Mouse (Mus musculus): ENCODE data around the gene Cracr2b. TPM values are rescaled to one million over a fixed set of nuclear protein-coding genes. Genes with fewer than 3 reads are reported as not detected.

The Cracr2b gene
- polyA plus RNA-seq, 1 experiment from 2014 or later: 4.8 TPM

DNA sequence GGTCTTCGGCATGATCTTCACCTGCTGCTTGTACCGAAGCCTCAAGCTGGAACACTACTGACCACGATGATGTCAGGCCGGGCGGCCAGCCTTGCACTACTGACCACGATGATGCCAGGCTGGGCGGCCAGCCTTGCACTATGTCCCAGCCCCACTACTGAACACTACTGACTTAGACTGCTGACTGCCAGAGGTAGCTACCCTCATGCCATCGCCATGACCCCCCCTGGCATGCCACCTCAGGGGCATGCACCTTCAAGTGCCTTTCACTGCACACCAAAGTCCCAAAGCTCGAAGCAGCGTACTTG, 9.7 kb downstream of the Cracr2b start:
- Histone ChIP-seq H3K9me3 (replicated peaks; ENCODE audit: control insufficient read depth, low read length) (no peaks in the 10 kb centered on the region), H3K27ac (ENCODE audit: low read length) (no peak overlapping the region), H3K4me2 (ENCODE audit: low read depth, low read length) (no peak overlapping the region), H3K4me3 (ENCODE audit: low read depth, low read length) (no peak overlapping the region), H3K9ac (ENCODE audit: low read depth, low read length) (no peak overlapping the region), H3K27me3 (ENCODE audit: control insufficient read depth, insufficient read depth, low read depth, low read length) (peaks cover 12% of the 10 kb centered on the region), H3K4me1 (ENCODE audit: control insufficient read depth, low read depth, low read length) (peaks cover 43% of the 10 kb centered on the region), H3K36me3 (ENCODE audit: control insufficient read depth, insufficient read depth) (peaks cover 12% of the 10 kb centered on the region)
- no peak for ATAC-seq (ENCODE audit: low read depth)
- WGBS (ENCODE audit: insufficient replicate concordance): 87% methylated on average over 10 of the region's 10 CpGs

DNA sequence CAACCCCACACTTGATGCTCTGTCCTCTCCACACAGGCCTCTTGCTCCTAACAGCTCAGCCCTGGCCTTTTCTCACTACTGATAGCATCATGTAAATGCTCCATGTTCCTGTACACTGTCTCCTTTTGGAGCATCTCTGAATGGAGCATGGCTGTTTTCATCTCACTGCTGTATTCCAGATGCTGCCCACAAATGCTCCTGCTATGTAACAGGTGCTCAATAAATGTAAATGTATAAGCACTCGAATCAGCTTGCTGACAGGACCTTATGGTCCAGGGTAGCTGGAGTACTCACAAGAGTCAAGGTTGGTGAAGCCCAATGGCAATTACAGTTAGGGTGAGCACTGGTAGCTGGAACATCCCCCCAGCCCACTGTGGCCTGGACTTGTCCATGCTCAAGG, 10.3 kb downstream of the Cracr2b start:
- Histone ChIP-seq H3K4me1 (ENCODE audit: control insufficient read depth, low read depth, low read length) (peaks cover 50% of the 10 kb centered on the region), H3K27ac (ENCODE audit: low read length) (no peak overlapping the region), H3K36me3 (ENCODE audit: control insufficient read depth, insufficient read depth) (peaks cover 12% of the 10 kb centered on the region), H3K27me3 (ENCODE audit: control insufficient read depth, insufficient read depth, low read depth, low read length) (peaks cover 6% of the 10 kb centered on the region), H3K9ac (ENCODE audit: low read depth, low read length) (no peak overlapping the region), H3K4me2 (ENCODE audit: low read depth, low read length) (no peak overlapping the region), H3K9me3 (replicated peaks; ENCODE audit: control insufficient read depth, low read length) (no peaks in the 10 kb centered on the region), H3K4me3 (ENCODE audit: low read depth, low read length) (no peak overlapping the region)
- WGBS (ENCODE audit: insufficient replicate concordance): 85% methylated on average over 1 of the region's 1 CpGs
- ATAC-seq (ENCODE audit: low read depth): no peak

DNA sequence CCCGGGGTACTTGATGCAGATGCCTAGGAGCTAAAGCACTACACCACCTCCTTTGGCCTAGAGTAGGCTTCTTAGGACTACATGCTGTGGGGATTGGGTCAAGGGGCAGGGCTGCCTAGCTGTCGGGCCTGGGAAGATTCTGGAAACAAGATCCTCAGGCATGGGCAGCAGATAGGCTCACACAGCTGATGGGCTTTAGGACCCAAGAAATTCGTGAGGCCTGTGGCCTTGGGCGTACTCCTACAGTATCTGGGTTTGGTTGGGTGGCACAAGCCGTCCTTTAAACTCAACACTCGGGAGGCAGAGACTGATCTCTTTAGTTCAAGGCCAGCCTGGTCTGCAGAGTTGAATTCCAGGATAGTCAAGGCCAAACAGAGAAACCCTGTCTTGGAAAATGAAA, 11.3 kb downstream of the Cracr2b start:
- Histone ChIP-seq H3K9ac (ENCODE audit: low read depth, low read length) (no peak overlapping the region), H3K4me3 (ENCODE audit: low read depth, low read length) (no peak overlapping the region), H3K4me1 (ENCODE audit: control insufficient read depth, low read depth, low read length) (peaks cover 52% of the 10 kb centered on the region), H3K9me3 (replicated peaks; ENCODE audit: control insufficient read depth, low read length) (no peaks in the 10 kb centered on the region), H3K27me3 (ENCODE audit: control insufficient read depth, insufficient read depth, low read depth, low read length) (no peaks in the 10 kb centered on the region), H3K36me3 (ENCODE audit: control insufficient read depth, insufficient read depth) (peaks cover 12% of the 10 kb centered on the region), H3K4me2 (ENCODE audit: low read depth, low read length) (no peak overlapping the region), H3K27ac (ENCODE audit: low read length) (no peak overlapping the region)
- WGBS (ENCODE audit: insufficient replicate concordance): 69% methylated on average over 6 of the region's 6 CpGs
- no peak for ATAC-seq (ENCODE audit: low read depth)

DNA sequence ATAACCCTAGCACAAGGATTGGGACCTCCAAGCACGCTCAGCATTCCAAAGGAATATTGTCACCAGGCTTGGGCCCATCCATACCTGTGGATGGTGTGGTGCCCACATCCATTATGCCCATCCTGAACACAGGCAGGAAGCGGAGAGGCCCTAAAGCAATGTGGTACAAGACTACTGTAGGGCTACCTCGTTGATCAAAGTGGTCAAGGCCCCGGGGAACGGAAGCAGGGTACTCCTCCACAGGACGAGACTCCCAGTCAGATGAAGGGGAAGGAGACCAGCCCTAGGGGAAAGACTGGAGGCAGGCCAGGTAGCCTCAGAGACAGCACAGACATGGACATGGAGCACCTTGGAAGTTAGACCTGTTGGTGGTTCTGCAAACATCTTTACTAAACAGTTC, 11.9 kb downstream of the Cracr2b start:
- H3K4me1 ChIP-seq (ENCODE audit: control insufficient read depth, low read depth, low read length): peaks cover 56% of the 10 kb centered on the region

DNA sequence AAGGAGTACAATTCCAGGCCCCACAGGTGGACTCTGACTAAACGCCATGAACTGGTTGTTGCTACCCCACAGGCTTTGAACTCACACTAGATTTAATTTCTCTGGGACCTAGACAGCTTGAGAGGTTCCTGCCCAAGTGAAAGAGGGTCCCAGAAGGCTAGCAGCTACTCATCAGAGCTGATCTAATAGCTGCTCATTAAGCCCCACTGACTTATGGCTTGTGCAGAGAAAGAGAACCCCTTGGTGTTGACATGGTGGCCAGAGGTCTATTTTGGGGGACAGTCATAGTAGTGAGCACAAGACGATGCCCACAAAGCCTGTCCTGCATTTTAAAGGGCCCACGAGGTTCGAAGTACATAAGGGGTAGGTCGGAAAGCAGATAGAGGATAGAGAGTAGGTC, 13.3 kb downstream of the Cracr2b start:
- H3K4me1 ChIP-seq (ENCODE audit: control insufficient read depth, low read depth, low read length): peaks cover 50% of the 10 kb centered on the region
- 6% methylated on average over 5 of the region's 5 CpGs for WGBS (ENCODE audit: insufficient replicate concordance)

More for the DNA sequence above, 11.9 kb downstream of the Cracr2b start:
- WGBS (ENCODE audit: insufficient replicate concordance): 76% methylated on average over 6 of the region's 6 CpGs
- ATAC-seq (ENCODE audit: low read depth): no peak
- Histone ChIP-seq H3K4me3 (ENCODE audit: low read depth, low read length) (no peak overlapping the region), H3K27ac (ENCODE audit: low read length) (no peak overlapping the region), H3K9me3 (replicated peaks; ENCODE audit: control insufficient read depth, low read length) (no peaks in the 10 kb centered on the region), H3K4me2 (ENCODE audit: low read depth, low read length) (no peak overlapping the region), H3K27me3 (ENCODE audit: control insufficient read depth, insufficient read depth, low read depth, low read length) (no peaks in the 10 kb centered on the region), H3K36me3 (ENCODE audit: control insufficient read depth, insufficient read depth) (peaks cover 12% of the 10 kb centered on the region), H3K9ac (ENCODE audit: low read depth, low read length) (no peak overlapping the region)

DNA sequence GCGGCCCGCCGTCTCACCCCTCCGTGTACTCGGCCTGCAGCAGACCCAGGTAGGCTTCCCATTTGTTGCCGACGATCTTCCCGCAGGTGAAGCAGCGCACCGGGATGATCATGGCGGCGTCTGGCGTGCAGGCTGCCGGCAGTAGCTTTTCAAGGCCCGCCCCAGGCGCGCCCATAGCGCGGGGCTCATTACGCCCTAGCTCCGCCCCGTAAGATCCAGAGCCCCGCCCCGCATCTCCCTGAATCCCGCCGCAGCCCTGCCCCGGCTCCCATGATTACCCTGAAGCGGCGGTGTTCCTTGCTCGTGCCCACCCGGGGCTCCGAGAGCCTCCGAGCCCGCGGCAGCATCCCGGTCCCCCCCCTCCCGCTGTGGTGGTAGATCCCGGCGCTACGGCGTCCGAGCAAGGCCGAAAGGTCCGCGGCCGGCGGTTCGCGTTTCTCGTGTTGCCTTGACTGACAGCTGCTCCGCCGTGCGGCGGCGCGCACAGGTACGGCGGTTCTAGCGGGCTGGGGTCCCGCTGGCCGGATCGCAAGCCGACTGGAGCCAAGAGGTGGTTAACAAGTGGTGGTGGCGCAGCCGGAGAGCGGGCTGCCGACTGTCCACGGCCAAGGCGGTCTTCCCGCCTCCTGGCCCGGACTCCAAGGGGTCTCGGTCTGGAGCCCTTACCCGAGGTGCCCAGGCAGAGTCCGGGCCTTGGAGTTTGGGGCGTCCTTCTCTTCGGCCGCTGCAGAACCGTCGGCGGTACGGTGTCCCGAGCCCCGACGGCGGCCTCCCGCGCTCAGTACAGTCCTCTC, 14.3 kb downstream of the Cracr2b start, which contains the start of the genes Polr2l and Tspan4:
TSS of gene Polr2l (minus strand) at position 122 of the 794 bp plus-strand sequence.
TSS of gene Tspan4 (plus strand) at position 230 of the 794 bp plus-strand sequence.
- Histone ChIP-seq H3K27me3 (ENCODE audit: control insufficient read depth, insufficient read depth, low read depth, low read length) (no peaks in the 10 kb centered on the region), H3K4me1 (ENCODE audit: control insufficient read depth, low read depth, low read length) (peaks cover 46% of the 10 kb centered on the region), H3K27ac (ENCODE audit: low read length) (peak within 1 kb of the TSS; percentile 92), H3K4me3 (ENCODE audit: low read depth, low read length) (peak within 1 kb of the TSS; percentile 84), H3K36me3 (ENCODE audit: control insufficient read depth, insufficient read depth) (peaks cover 8% of the 10 kb centered on the region), H3K9me3 (replicated peaks; ENCODE audit: control insufficient read depth, low read length) (no peaks in the 10 kb centered on the region), H3K9ac (ENCODE audit: low read depth, low read length) (peak within 1 kb of the TSS; percentile 87), H3K4me2 (ENCODE audit: low read depth, low read length) (peak within 1 kb of the TSS; percentile 99)
- ATAC-seq (ENCODE audit: low read depth): peak; percentile 74
- under 1% methylated on average over 86 of the region's 87 CpGs for WGBS (ENCODE audit: insufficient replicate concordance)

More for the DNA sequence above, 13.3 kb downstream of the Cracr2b start:
- no peaks in the 10 kb centered on the region for H3K9me3 ChIP-seq (replicated peaks; ENCODE audit: control insufficient read depth, low read length)
- H3K4me3 ChIP-seq (ENCODE audit: low read depth, low read length): peak overlapping the region; percentile 84
- no peak overlapping the region for H3K27ac ChIP-seq (ENCODE audit: low read length)
- peak overlapping the region; percentile 87 for H3K9ac ChIP-seq (ENCODE audit: low read depth, low read length)
- no peak for ATAC-seq (ENCODE audit: low read depth)
- H3K4me2 ChIP-seq (ENCODE audit: low read depth, low read length): peak overlapping the region; percentile 99
- peaks cover 12% of the 10 kb centered on the region for H3K36me3 ChIP-seq (ENCODE audit: control insufficient read depth, insufficient read depth)
- H3K27me3 ChIP-seq (ENCODE audit: control insufficient read depth, insufficient read depth, low read depth, low read length): no peaks in the 10 kb centered on the region

DNA sequence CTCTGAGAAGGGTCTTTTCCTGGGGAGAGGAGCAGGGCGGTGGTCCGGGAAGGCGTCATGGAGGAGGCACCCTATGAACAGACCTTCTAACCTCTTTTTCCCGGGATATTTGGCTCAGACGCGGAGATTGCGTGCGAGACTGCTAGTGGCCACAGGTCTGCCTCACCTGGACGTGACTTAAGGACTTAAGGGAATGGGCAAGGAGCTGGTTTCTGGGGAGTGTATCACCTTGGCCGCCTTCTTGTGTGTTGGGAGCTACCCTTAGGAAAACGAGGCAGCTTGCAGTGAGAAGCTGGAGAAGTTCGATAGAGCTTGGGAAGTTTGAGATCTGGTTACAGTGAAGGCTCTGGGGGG, 14.9 kb downstream of the Cracr2b start:
- peak overlapping the region; percentile 84 for H3K4me3 ChIP-seq (ENCODE audit: low read depth, low read length)
- ATAC-seq (ENCODE audit: low read depth): no peak
- under 1% methylated on average over 12 of the region's 12 CpGs for WGBS (ENCODE audit: insufficient replicate concordance)
- H3K4me2 ChIP-seq (ENCODE audit: low read depth, low read length): peak overlapping the region; percentile 99
- peaks cover 51% of the 10 kb centered on the region for H3K4me1 ChIP-seq (ENCODE audit: control insufficient read depth, low read depth, low read length)
- no peaks in the 10 kb centered on the region for H3K9me3 ChIP-seq (replicated peaks; ENCODE audit: control insufficient read depth, low read length)
- H3K27me3 ChIP-seq (ENCODE audit: control insufficient read depth, insufficient read depth, low read depth, low read length): no peaks in the 10 kb centered on the region
- peak overlapping the region; percentile 92 for H3K27ac ChIP-seq (ENCODE audit: low read length)
- peak overlapping the region; percentile 87 for H3K9ac ChIP-seq (ENCODE audit: low read depth, low read length)
- peaks cover 7% of the 10 kb centered on the region; the same call in 1 of the 2 replicates for H3K36me3 ChIP-seq (ENCODE audit: control insufficient read depth, insufficient read depth)

DNA sequence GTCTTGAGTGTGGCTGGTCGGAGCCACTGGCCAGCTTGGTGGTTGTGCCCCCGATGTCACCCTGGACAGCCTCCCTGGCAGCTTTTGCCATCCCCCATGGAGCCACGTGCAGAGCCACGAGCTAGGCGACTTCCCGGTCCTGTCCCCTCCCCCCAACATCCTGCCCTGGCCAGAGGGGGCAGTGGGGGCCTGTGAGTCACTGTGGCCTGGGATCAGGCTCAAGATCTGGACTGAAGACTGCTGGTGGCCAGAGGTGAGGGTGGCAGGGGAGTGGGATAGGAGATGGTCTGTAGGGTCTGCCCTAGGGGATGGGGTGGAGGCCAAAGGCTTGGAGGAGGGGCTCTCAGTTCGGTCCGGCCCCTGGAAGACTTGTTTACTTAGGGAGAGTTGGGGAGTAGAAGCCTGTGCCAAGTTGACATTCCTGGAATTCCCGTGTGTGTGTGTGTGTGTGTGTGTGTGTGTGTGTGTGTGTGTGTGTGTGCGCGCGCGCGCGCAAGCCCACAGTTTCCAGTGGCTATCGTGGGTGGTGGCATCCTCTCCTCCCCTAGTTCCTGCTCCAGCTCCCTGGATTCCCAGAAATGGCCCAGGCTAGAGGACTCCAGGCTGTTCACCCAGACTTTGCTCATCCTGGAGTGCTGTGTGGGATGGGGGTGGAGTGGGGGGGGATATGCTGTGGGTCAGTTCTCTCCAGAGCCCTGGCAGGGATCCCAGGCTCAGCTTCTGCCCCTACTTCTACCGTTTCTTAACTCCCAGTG, 15.5 kb downstream of the Cracr2b start:
- 0% methylated on average over 13 of the region's 17 CpGs for WGBS (ENCODE audit: insufficient replicate concordance)
- Histone ChIP-seq H3K36me3 (ENCODE audit: control insufficient read depth, insufficient read depth) (peaks cover 3% of the 10 kb centered on the region; the same call in 1 of the 2 replicates), H3K9me3 (replicated peaks; ENCODE audit: control insufficient read depth, low read length) (no peaks in the 10 kb centered on the region), H3K9ac (ENCODE audit: low read depth, low read length) (peak overlapping the region; percentile 87), H3K27ac (ENCODE audit: low read length) (peak overlapping the region; percentile 92), H3K4me1 (ENCODE audit: control insufficient read depth, low read depth, low read length) (peaks cover 57% of the 10 kb centered on the region), H3K27me3 (ENCODE audit: control insufficient read depth, insufficient read depth, low read depth, low read length) (peaks cover 6% of the 10 kb centered on the region), H3K4me3 (ENCODE audit: low read depth, low read length) (peak overlapping the region; percentile 84), H3K4me2 (ENCODE audit: low read depth, low read length) (peak overlapping the region; percentile 99)
- peak; percentile 50 for ATAC-seq (ENCODE audit: low read depth)

DNA sequence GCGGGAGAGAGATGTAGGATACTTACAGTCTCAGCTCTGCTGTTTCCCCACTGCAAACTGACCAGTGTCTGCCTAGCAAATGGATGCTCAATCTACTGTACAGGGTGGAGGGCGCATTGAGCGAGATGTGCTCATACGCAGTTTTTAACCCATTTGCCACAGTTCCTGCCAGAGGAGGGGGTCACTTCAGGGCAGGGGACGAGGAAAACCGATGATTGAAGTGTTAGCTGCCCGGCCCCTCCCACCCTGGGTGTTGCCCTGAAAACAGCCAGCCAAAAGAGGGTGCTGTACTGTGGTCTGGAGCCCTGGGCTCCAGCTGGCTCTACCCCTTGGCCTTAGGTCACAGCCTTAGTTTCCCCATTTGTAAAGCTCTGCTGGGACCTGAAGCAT, 16.1 kb downstream of the Cracr2b start:
- H3K27ac ChIP-seq (ENCODE audit: low read length): peak overlapping the region; percentile 92
- ATAC-seq (ENCODE audit: low read depth): 0 out of 2 replicates have a peak, but pooled peaks have one; percentile 4
- peak overlapping the region; percentile 34 for H3K9ac ChIP-seq (ENCODE audit: low read depth, low read length)
- H3K9me3 ChIP-seq (replicated peaks; ENCODE audit: control insufficient read depth, low read length): no peaks in the 10 kb centered on the region
- peaks cover 3% of the 10 kb centered on the region; the same call in 1 of the 2 replicates for H3K36me3 ChIP-seq (ENCODE audit: control insufficient read depth, insufficient read depth)
- peaks cover 12% of the 10 kb centered on the region for H3K27me3 ChIP-seq (ENCODE audit: control insufficient read depth, insufficient read depth, low read depth, low read length)
- peak overlapping the region; percentile 84 for H3K4me3 ChIP-seq (ENCODE audit: low read depth, low read length)
- 2% methylated on average over 7 of the region's 7 CpGs for WGBS (ENCODE audit: insufficient replicate concordance)
- H3K4me2 ChIP-seq (ENCODE audit: low read depth, low read length): peak overlapping the region; percentile 99
- H3K4me1 ChIP-seq (ENCODE audit: control insufficient read depth, low read depth, low read length): peaks cover 63% of the 10 kb centered on the region

Data from liver, embryonic 16.5 days (tissue).